Mouse (Mus musculus): ENCODE measurements around the gene Xirp1. TPM values are rescaled to one million over a fixed set of nuclear protein-coding genes. Genes with fewer than 3 reads are reported as not detected.

Gene Xirp1
- polyA plus RNA-seq, 1 experiment from 2014 or later = 38.2 TPM

DNA sequence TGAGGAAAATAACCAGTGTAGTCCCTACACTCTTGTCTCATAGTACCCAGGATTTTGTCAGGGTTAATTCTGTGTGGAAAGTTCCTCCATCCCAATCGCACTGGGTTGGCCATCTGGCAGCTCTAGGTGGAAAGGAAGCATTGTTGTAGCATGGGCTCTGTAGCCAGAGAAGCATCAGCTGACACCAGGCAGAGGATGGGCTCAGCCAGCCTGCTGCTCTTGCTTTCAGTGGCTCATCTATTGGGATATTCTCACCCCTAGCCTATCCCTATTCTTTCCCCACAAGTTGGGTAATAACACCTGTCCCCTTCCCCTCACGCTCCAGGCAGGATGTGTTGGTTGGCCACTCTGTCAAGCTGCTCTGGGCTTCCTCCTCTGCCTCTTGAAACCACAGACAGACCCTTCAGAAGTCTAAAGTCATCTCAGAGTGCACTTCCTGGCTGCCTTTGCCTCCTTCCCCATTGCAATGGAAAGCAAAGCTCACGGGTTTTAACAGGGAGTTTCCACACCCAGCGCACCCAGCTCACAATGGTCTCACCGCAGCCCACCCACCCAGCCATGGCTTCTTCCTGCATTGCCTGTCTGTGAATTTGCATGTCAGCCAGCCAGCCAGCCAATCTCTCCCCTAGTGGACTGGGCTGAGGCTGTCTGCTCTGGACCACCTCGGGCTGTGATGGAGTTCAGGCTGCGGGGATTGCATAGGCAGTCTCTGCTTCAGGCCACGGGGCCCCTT, 31.3 kb upstream of the Xirp1 start:
- 51% methylated on average over 8 of the region's 8 CpGs for WGBS (ENCODE audit: insufficient replicate concordance)
- H3K27ac ChIP-seq (ENCODE audit: low read depth, low read length) = no peak overlapping the region
- no peaks in the 10 kb centered on the region for H3K9me3 ChIP-seq (replicated peaks; ENCODE audit: control insufficient read depth, low read length)
- no peaks in the 10 kb centered on the region for H3K36me3 ChIP-seq (ENCODE audit: control insufficient read depth, insufficient read depth, low read length)
- H3K4me1 ChIP-seq (ENCODE audit: control insufficient read depth, insufficient read depth, low read length) = no peaks in the 10 kb centered on the region
- no peak overlapping the region for H3K4me2 ChIP-seq
- no peak overlapping the region for H3K9ac ChIP-seq (ENCODE audit: low read depth, low read length)
- H3K4me3 ChIP-seq (ENCODE audit: low read depth, low read length) = no peak overlapping the region
- no peaks in the 10 kb centered on the region for H3K27me3 ChIP-seq (ENCODE audit: control insufficient read depth, insufficient read depth, low read length)
- no peak for ATAC-seq (replicated peaks; ENCODE audit: insufficient number of reproducible peaks, low FRiP score, low TSS enrichment)

DNA sequence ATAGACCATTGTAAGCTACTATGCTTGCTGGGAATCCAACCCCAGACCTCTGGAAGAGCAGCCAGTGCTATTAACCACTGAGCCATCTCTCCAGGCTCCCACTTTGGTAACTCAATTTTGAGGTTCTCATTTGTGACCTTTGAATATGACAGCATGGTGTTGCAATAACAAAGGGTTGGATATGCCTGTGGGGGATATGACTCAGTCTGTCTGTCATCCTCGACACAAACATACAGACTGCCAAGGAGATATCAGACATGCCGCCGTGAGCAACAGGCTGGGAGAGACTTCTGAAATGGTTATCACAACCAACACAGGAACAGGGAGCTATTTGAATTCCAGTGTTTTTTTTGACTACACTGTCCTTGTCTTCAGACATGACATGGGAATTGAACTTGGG, 26.0 kb upstream of the Xirp1 start:
- Histone ChIP-seq H3K4me1 (ENCODE audit: control insufficient read depth, insufficient read depth, low read length) (no peaks in the 10 kb centered on the region), H3K27ac (ENCODE audit: low read depth, low read length) (no peak overlapping the region), H3K36me3 (ENCODE audit: control insufficient read depth, insufficient read depth, low read length) (no peaks in the 10 kb centered on the region), H3K4me2 (no peak overlapping the region), H3K9ac (ENCODE audit: low read depth, low read length) (no peak overlapping the region), H3K27me3 (ENCODE audit: control insufficient read depth, insufficient read depth, low read length) (no peaks in the 10 kb centered on the region), H3K4me3 (ENCODE audit: low read depth, low read length) (no peak overlapping the region), H3K9me3 (replicated peaks; ENCODE audit: control insufficient read depth, low read length) (no peaks in the 10 kb centered on the region)
- ATAC-seq (replicated peaks; ENCODE audit: insufficient number of reproducible peaks, low FRiP score, low TSS enrichment) = no peak
- WGBS (ENCODE audit: insufficient replicate concordance) = 40% methylated on average over 3 of the region's 3 CpGs

DNA sequence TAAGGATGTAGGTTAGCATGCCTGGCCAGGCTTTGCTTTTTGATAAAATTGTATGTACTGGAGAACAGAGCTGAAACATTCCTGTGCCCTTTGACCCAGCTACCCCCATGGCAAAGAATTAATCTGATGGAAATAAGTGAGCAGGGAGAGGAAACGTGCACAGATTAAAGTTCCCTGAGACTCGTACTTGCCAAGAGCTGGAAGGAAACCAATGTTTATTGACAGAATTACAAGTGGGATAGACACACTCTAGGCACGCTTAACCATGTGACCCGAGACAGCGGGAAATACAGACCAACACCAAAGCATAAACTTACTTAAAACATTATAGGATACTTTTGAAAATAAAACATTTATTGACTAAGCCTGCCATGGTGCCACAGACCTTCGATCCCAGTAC, 25.1 kb upstream of the Xirp1 start:
- Histone ChIP-seq H3K27me3 (ENCODE audit: control insufficient read depth, insufficient read depth, low read length) (no peaks in the 10 kb centered on the region), H3K4me2 (no peak overlapping the region), H3K4me1 (ENCODE audit: control insufficient read depth, insufficient read depth, low read length) (no peaks in the 10 kb centered on the region), H3K9me3 (replicated peaks; ENCODE audit: control insufficient read depth, low read length) (no peaks in the 10 kb centered on the region), H3K36me3 (ENCODE audit: control insufficient read depth, insufficient read depth, low read length) (no peaks in the 10 kb centered on the region), H3K4me3 (ENCODE audit: low read depth, low read length) (no peak overlapping the region), H3K9ac (ENCODE audit: low read depth, low read length) (no peak overlapping the region), H3K27ac (ENCODE audit: low read depth, low read length) (no peak overlapping the region)
- no peak for ATAC-seq (replicated peaks; ENCODE audit: insufficient number of reproducible peaks, low FRiP score, low TSS enrichment)
- 68% methylated on average over 6 of the region's 6 CpGs for WGBS (ENCODE audit: insufficient replicate concordance)

DNA sequence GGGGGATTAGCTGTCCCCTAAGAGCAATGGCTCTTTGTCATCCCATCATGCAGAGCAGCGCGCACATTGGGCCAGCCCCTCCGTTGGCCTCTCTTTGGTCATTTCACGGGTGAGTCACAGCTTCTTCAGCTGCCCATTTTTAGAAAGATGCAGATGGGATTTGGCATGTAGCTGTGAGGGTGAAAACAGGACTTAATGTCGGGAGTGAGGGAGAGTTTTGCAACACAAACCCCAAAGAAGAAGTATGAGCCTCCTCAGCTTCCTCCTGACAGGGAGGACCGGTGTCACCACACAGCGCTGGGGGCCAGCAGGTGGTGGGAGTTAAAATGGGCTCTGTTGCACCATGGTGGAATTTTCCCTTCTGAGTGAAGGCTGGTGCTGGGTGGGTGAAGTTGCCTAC, 19.7 kb upstream of the Xirp1 start:
- H3K36me3 ChIP-seq (ENCODE audit: control insufficient read depth, insufficient read depth, low read length) = no peaks in the 10 kb centered on the region
- no peak for ATAC-seq (replicated peaks; ENCODE audit: insufficient number of reproducible peaks, low FRiP score, low TSS enrichment)
- no peaks in the 10 kb centered on the region for H3K4me1 ChIP-seq (ENCODE audit: control insufficient read depth, insufficient read depth, low read length)
- H3K9ac ChIP-seq (ENCODE audit: low read depth, low read length) = no peak overlapping the region
- H3K27ac ChIP-seq (ENCODE audit: low read depth, low read length) = no peak overlapping the region
- H3K9me3 ChIP-seq (replicated peaks; ENCODE audit: control insufficient read depth, low read length) = no peaks in the 10 kb centered on the region; the same call in 1 of the 2 replicates
- no peak overlapping the region for H3K4me2 ChIP-seq
- no peaks in the 10 kb centered on the region for H3K27me3 ChIP-seq (ENCODE audit: control insufficient read depth, insufficient read depth, low read length)
- H3K4me3 ChIP-seq (ENCODE audit: low read depth, low read length) = no peak overlapping the region
- WGBS (ENCODE audit: insufficient replicate concordance) = 76% methylated on average over 7 of the region's 7 CpGs

DNA sequence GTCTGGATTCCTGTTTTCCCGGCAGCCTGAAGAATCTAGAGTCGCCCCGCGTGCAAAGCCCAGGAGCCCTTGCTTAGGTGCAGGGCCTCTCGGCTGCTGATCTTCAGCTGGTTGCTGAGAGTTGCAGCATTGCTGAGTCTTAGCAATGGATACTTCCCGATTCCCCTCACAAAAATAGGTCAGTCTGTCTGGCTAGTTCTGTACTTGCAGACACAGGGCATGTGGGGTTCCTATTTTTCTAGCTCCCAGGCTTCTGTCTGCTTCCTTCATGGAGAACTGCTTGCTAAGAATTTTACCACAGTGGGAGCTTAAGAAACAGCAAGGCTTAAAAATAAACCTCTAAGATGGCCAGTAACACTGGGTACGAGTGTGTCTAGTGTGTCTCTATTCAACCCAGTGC, 14.0 kb upstream of the Xirp1 start:
- Histone ChIP-seq H3K36me3 (ENCODE audit: control insufficient read depth, insufficient read depth, low read length) (no peaks in the 10 kb centered on the region), H3K27me3 (ENCODE audit: control insufficient read depth, insufficient read depth, low read length) (no peaks in the 10 kb centered on the region), H3K9me3 (replicated peaks; ENCODE audit: control insufficient read depth, low read length) (no peaks in the 10 kb centered on the region; the same call in 1 of the 2 replicates), H3K4me2 (no peak overlapping the region), H3K4me1 (ENCODE audit: control insufficient read depth, insufficient read depth, low read length) (no peaks in the 10 kb centered on the region), H3K4me3 (ENCODE audit: low read depth, low read length) (no peak overlapping the region), H3K9ac (ENCODE audit: low read depth, low read length) (no peak overlapping the region), H3K27ac (ENCODE audit: low read depth, low read length) (no peak overlapping the region)
- no peak for ATAC-seq (replicated peaks; ENCODE audit: insufficient number of reproducible peaks, low FRiP score, low TSS enrichment)
- WGBS (ENCODE audit: insufficient replicate concordance) = 66% methylated on average over 7 of the region's 7 CpGs

DNA sequence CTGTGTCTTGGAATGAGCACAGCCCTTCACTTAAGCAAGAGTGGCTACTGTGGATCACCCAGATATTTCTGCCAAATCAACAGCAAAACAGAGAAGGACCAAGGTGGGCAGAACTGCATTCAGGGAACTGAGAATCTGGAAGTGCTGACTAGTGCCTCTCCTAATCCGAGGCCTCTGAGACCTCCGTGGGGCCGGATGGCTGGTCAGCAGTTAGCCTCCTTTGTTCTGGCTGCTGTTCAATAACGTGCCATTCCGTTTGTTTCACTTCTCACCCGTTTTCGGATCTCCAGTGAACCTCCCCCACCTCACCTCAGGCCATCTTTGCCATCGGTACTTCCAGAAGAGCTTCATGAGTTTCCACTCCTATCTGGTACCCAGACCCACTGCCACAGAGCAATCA, 11.0 kb upstream of the Xirp1 start:
- no peaks in the 10 kb centered on the region for H3K9me3 ChIP-seq (replicated peaks; ENCODE audit: control insufficient read depth, low read length)
- no peak for ATAC-seq (replicated peaks; ENCODE audit: insufficient number of reproducible peaks, low FRiP score, low TSS enrichment)
- H3K27ac ChIP-seq (ENCODE audit: low read depth, low read length) = no peak overlapping the region
- no peak overlapping the region for H3K4me2 ChIP-seq
- H3K4me3 ChIP-seq (ENCODE audit: low read depth, low read length) = no peak overlapping the region
- no peak overlapping the region for H3K9ac ChIP-seq (ENCODE audit: low read depth, low read length)
- no peaks in the 10 kb centered on the region for H3K27me3 ChIP-seq (ENCODE audit: control insufficient read depth, insufficient read depth, low read length)
- H3K4me1 ChIP-seq (ENCODE audit: control insufficient read depth, insufficient read depth, low read length) = no peaks in the 10 kb centered on the region
- H3K36me3 ChIP-seq (ENCODE audit: control insufficient read depth, insufficient read depth, low read length) = no peaks in the 10 kb centered on the region
- WGBS (ENCODE audit: insufficient replicate concordance) = 77% methylated on average over 8 of the region's 8 CpGs

DNA sequence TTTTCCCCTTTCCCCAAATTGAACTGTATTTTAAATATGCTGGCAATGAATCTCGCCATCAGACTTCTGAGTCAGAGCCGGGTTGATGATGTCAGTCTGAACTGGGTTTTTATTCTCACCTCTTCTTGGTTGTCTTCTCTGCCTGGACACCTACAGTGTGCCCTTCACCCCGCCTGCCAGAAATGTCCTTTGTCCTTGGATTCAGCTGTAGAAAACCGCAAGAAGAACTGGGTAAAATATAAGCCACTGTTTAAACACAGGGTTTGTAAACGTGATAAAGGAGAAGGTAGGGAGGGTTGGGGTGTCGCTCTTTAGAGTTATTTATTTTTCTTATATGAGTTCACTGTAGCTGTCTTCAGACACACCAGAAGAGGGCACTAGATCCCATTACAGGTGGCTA, 9.3 kb upstream of the Xirp1 start:
- Histone ChIP-seq H3K4me3 (ENCODE audit: low read depth, low read length) (no peak overlapping the region), H3K27me3 (ENCODE audit: control insufficient read depth, insufficient read depth, low read length) (no peaks in the 10 kb centered on the region), H3K9ac (ENCODE audit: low read depth, low read length) (no peak overlapping the region), H3K27ac (ENCODE audit: low read depth, low read length) (no peak overlapping the region), H3K4me2 (no peak overlapping the region), H3K36me3 (ENCODE audit: control insufficient read depth, insufficient read depth, low read length) (no peaks in the 10 kb centered on the region), H3K9me3 (replicated peaks; ENCODE audit: control insufficient read depth, low read length) (no peaks in the 10 kb centered on the region), H3K4me1 (ENCODE audit: control insufficient read depth, insufficient read depth, low read length) (peaks cover under 1% of the 10 kb centered on the region; the same call in 1 of the 2 replicates)
- no peak for ATAC-seq (replicated peaks; ENCODE audit: insufficient number of reproducible peaks, low FRiP score, low TSS enrichment)
- 83% methylated on average over 6 of the region's 6 CpGs for WGBS (ENCODE audit: insufficient replicate concordance)

DNA sequence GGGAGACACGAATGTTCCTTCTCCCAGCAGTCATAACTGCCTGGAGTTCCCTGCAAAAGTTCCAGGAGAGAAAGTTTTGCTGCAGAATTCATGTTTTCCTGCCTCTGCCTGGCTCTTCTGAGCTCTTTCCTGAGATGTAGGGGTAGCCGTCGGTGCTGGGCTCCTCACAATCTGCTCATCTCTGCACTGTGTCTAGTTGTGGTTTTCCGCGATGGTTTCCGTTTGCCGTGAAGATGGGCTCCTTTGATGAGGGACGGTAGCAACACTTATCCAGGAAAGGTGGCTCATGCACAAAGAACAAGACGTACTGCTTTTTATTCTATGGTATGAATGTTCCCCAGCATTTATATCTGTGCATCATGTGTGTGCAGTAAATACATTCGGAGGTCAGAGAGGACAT, 7.0 kb upstream of the Xirp1 start:
- Histone ChIP-seq H3K4me3 (ENCODE audit: low read depth, low read length) (no peak overlapping the region), H3K4me2 (no peak overlapping the region), H3K9me3 (replicated peaks; ENCODE audit: control insufficient read depth, low read length) (no peaks in the 10 kb centered on the region), H3K27ac (ENCODE audit: low read depth, low read length) (no peak overlapping the region), H3K36me3 (ENCODE audit: control insufficient read depth, insufficient read depth, low read length) (no peaks in the 10 kb centered on the region), H3K27me3 (ENCODE audit: control insufficient read depth, insufficient read depth, low read length) (no peaks in the 10 kb centered on the region), H3K9ac (ENCODE audit: low read depth, low read length) (no peak overlapping the region), H3K4me1 (ENCODE audit: control insufficient read depth, insufficient read depth, low read length) (peaks cover 11% of the 10 kb centered on the region)
- ATAC-seq (replicated peaks; ENCODE audit: insufficient number of reproducible peaks, low FRiP score, low TSS enrichment) = no peak
- 81% methylated on average over 10 of the region's 10 CpGs for WGBS (ENCODE audit: insufficient replicate concordance)

DNA sequence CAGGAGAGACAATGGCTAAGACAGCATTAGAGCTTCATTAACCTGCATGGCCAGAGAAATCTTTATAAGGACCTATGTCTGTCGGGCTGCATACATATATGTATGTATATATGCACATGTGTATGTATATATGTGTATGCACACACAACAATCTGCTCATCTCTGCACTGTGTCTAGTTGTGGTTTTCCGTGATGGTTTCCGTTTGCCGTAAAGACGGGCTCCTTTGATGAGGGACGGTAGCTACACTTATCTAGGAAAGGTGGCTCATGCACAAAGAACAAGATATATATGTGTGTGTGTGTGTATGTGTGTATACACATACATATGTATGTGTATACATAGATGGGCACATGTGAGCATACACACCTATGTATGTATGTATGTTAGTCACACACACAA, 6.5 kb upstream of the Xirp1 start:
- Histone ChIP-seq H3K27me3 (ENCODE audit: control insufficient read depth, insufficient read depth, low read length) (no peaks in the 10 kb centered on the region), H3K27ac (ENCODE audit: low read depth, low read length) (no peak overlapping the region), H3K36me3 (ENCODE audit: control insufficient read depth, insufficient read depth, low read length) (no peaks in the 10 kb centered on the region), H3K4me1 (ENCODE audit: control insufficient read depth, insufficient read depth, low read length) (peaks cover 14% of the 10 kb centered on the region), H3K4me2 (no peak overlapping the region), H3K9me3 (replicated peaks; ENCODE audit: control insufficient read depth, low read length) (no peaks in the 10 kb centered on the region), H3K9ac (ENCODE audit: low read depth, low read length) (no peak overlapping the region), H3K4me3 (ENCODE audit: low read depth, low read length) (no peak overlapping the region)
- 86% methylated on average over 6 of the region's 6 CpGs for WGBS (ENCODE audit: insufficient replicate concordance)
- ATAC-seq (replicated peaks; ENCODE audit: insufficient number of reproducible peaks, low FRiP score, low TSS enrichment) = no peak
